Mouse (Mus musculus) NIH3T3 (cell line): ENCODE data around the gene Apom.

Experiments
- DNase-seq: peaks from one replicate; pipeline ENCODE4 v3.0.0-alpha.2; 2012; ENCODE audit warnings: low read depth

Apom gene

GRCm38 (mm10) chr17:35158850-35159593 is 27.2 kb upstream of the Apom start:
- no peak for DNase-seq

- no peak for DNase-seq
Observed at GRCm38 (mm10) chr17:35157661-35158175, 25.9 kb upstream of the Apom start.

GRCm38 (mm10) chr17:35157254-35157653 is 25.4 kb upstream of the Apom start:
- no peak for DNase-seq

GRCm38 (mm10) chr17:35156461-35157200 is 24.8 kb upstream of the Apom start:
- DNase-seq, result no peak

- DNase-seq, result no peak
Observed at GRCm38 (mm10) chr17:35155451-35155850, 23.6 kb upstream of the Apom start.

- no peak for DNase-seq
Observed at GRCm38 (mm10) chr17:35154616-35155015, 22.8 kb upstream of the Apom start.

- DNase-seq, result peak; percentile 81
Observed at GRCm38 (mm10) chr17:35153931-35154330, 22.1 kb upstream of the Apom start.

GRCm38 (mm10) chr17:35153077-35153476 is 21.2 kb upstream of the Apom start:
- no peak for DNase-seq

- DNase-seq, result no peak
Observed at GRCm38 (mm10) chr17:35152121-35152520, 20.3 kb upstream of the Apom start.

GRCm38 (mm10) chr17:35147922-35148639 is 16.2 kb upstream of the Apom start:
- DNase-seq, result peak; percentile 56

- peak; percentile 24 for DNase-seq
Observed at GRCm38 (mm10) chr17:35147348-35147747, 15.5 kb upstream of the Apom start.

- DNase-seq, result no peak
Observed at GRCm38 (mm10) chr17:35146139-35146538, 14.3 kb upstream of the Apom start.

- DNase-seq, result no peak
Observed at GRCm38 (mm10) chr17:35141971-35142370, 10.1 kb upstream of the Apom start.

- DNase-seq, result no peak
Observed at GRCm38 (mm10) chr17:35140490-35140996, 8.7 kb upstream of the Apom start.

- no peak for DNase-seq
Observed at GRCm38 (mm10) chr17:35139269-35139668, 7.4 kb upstream of the Apom start.

GRCm38 (mm10) chr17:35135591-35136320 is 3.9 kb upstream of the Apom start:
- no peak for DNase-seq

GRCm38 (mm10) chr17:35134801-35135590 is 3.1 kb upstream of the Apom start, which contains the start of gene Bag6:
TSS of gene Bag6 (plus strand) at chr17:35135178.
- peak; percentile 98 for DNase-seq

GRCm38 (mm10) chr17:35133517-35133916 is 1.7 kb upstream of the Apom start:
- no peak for DNase-seq

GRCm38 (mm10) chr17:35132174-35132560 is 317 bp upstream of the Apom start:
- DNase-seq, result no peak

- no peak for DNase-seq
Observed at GRCm38 (mm10) chr17:35131038-35131437, 812 bp downstream of the Apom start.

GRCm38 (mm10) chr17:35128996-35129395 is 2.9 kb downstream of the Apom start:
- no peak for DNase-seq
